Mouse (Mus musculus): ENCODE data around the gene Irf2.

Gene Irf2

GRCm38 (mm10) chr8:46811021-46811622 is 71.6 kb downstream of the Irf2 start:
- no peak for DNase-seq

DNA sequence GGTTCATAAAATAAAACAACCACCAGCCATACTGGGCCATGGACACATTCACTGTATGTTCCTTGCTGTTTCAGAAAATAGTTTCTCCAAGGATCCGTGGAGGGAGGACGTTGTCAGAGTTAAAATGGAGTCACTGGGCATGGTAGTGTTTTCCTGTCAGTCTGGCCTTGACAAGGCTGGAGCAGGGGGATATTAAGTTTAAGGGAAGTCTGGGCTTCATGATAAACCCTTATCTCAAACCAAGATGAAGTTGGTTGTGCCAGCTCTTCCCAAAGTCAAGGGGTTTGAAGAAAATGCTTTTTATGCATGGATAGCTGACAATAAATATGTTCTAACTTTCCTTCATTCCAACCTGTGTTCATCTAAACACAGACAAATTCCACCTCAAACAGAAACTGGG is 72.4 kb downstream of the Irf2 start:
- no peak for DNase-seq

- no peak for DNase-seq
Observed at GRCm38 (mm10) chr8:46812966-46813365, 73.4 kb downstream of the Irf2 start.

- DNase-seq, result no peak
Observed at GRCm38 (mm10) chr8:46818106-46818989, 78.8 kb downstream of the Irf2 start.

DNA sequence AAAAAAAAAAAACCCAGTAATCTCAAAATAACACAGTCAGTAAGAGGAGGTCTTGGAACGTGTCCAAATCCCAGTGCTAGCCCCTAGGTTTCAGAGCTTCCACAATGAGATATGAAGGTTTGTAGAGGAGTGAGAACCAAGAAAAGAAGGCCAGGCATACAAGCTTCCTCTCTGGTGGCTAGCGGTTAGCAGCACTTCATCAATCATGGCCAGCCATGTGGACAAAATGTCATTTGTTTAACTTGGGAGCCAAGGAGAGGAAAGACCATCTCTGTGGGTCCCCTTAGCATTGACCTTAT is 79.4 kb downstream of the Irf2 start:
- no peak for DNase-seq

- DNase-seq, result no peak
Observed at GRCm38 (mm10) chr8:46828734-46829413, 89.3 kb downstream of the Irf2 start.

GRCm38 (mm10) chr8:46829414-46830111 is 90.0 kb downstream of the Irf2 start:
- DNase-seq, result no peak

GRCm38 (mm10) chr8:46830112-46830855 is 90.8 kb downstream of the Irf2 start:
- DNase-seq, result peak; percentile 89 to 91

DNA sequence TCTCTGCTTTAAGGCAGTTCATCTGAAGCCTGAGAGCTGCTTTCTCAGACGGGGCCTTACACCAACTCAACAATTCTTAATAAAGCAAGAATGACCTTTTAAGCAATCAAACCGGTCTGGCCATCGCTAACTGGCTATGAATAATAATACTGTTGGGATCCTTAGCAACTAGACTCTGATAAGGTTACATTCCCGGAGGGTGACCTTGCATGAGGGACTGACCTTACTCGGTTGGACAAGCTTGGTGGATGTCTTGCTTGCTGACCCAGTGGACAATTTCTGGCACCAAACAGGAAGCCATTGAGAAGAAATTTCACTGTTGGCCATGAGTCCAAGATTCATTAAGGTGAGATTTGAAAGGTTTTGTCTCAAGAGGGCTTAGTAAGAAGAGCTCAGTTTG is 92.4 kb downstream of the Irf2 start:
- DNase-seq, result peak in 1 of 2 experiments; percentile 58

DNA sequence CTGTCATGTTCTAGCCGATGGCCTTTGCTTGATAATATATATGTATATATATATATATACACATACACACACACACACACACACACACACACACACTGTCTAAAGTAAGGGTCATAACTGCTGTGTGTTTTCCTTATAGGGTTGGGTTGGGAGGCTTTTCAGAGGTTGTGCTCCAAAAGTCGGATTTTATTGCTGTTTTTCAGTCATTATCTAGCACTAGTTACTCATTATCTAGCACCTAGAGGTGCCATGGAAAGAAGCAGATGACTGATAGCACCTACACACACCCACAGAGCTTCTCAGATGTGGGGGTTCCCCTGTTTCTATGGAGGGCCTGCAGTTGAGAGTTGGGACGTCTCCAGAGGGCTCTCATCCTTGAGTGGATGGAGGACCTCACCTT is 92.9 kb downstream of the Irf2 start:
- DNase-seq, result no peak

- peak in 1 of 2 experiments; percentile 53 for DNase-seq
Observed at GRCm38 (mm10) chr8:46833763-46834162, 94.2 kb downstream of the Irf2 start.

DNA sequence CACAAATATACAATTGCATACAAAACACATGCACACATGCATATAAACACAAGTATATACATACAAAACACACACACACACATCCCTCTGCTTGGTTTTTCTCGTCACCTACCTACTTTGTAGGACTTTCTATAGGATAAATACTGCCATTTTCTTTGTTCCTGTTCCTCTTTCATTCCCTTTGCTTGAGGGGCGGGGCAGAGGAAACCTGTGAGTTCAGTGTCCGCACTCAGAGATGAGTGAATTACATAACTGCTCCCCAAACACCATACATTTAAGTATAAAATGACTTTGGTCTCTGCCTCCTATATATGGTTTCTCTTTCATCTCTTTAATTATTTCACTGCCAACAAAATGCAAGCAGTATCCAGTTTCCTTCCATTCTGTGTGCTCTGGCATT is 94.9 kb downstream of the Irf2 start:
- DNase-seq, result no peak

DNA sequence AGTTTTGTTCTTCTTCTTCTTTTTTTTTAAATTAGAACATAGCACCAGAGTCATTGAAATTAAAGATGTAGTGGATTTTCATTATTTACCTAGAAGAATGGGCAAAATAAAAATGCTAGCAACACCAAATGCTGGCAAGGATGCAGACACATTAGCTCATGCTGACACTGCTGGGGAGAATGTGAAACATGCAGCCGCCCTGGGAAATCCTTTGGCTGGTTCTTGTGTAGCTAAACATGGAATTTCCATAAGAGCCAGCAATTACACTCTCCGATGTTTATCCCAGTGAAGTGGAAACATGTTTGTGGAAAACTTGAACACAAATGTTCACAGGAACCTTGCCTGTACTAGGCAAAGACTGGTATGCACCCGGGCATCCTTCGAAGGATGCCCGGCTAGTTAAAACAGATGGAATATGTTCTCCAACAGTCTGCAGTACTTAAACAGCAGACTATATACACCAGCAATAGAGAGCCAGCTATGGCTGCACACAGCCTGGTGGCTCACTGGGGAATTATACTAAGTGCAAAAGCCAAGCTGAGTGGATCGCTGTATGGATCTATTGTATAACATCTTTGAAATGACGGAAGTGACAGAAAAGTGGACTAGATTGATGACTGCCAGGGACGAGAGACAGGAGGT is 96.6 kb downstream of the Irf2 start:
- no peak for DNase-seq

DNA sequence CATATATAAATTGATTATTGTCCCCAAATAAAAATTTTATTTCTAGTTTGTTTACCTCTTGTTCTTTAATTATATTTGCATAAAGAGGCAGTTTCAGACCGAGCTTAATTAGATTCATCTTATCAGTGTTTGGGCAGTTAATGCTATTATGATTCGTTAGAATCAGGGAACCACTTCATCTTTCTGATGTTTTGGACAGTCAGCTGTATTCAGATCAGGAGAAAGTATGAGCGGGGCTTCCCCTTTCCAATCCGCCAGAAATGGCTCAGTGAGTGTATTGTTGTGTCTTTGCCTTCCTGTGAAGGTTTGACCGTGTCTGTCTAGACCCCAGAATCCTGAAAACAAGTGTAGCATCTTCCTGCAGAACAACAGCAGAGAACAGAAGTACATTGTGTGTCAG is 97.4 kb downstream of the Irf2 start:
- DNase-seq, result no peak

DNA sequence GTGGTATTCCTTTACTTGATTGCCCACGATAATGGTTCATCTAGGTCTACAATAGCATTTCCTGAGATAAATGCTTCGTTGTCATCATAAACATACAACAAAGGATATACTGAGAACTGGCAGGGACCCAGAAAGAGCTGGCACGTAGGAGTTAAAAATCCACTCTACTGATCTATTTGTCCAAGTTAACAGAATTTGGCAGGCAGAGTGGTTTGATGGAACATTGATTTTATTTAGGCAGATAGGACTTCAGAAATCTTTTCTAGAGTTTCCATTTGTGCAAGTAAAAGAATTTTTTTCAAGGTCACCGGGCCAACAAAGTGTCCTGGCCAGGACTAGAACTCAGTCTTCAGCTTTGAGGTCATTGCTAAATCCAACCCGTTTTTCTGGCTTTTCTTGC is 98.5 kb downstream of the Irf2 start:
- no peak for DNase-seq

GRCm38 (mm10) chr8:46840390-46840789 is 100.9 kb downstream of the Irf2 start:
- no peak for DNase-seq

DNA sequence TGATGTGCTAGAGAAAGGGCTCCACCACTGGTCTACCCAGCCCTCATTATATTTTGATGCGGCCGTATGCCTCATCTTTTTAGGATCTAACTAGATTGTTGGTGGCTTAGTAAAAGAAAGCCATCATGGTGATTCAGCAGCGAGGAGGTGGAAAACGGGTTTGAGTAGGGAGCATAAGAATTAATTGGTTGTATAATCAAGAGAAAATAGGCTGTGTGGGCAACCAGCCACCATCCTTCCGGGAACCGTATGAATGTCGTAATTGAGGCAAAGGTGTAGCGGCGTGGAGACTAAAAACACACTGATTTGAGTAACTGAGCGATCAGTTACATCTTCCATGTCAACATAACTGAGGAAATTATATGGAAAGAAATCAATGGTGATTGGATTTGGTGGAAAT is 101.3 kb downstream of the Irf2 start:
- no peak for DNase-seq

- DNase-seq, result peak; percentile 92
Observed at GRCm38 (mm10) chr8:46842676-46843181, 103.2 kb downstream of the Irf2 start.

GRCm38 (mm10) chr8:46843855-46844254 is 104.3 kb downstream of the Irf2 start:
- no peak for DNase-seq

GRCm38 (mm10) chr8:46844371-46844973 is 104.9 kb downstream of the Irf2 start:
- no peak for DNase-seq

All from kidney, postnatal 25 days (tissue).